Comparison of ENCODE assay signal across 32 mouse cellular contexts in genomic region chr19:45733564-45733963, GRCm38 (mm10). TPM values are rescaled to one million over a fixed set of nuclear protein-coding genes. Genes with fewer than 3 reads are reported as not detected.
DNase-seq lines count a peak whose midpoint lies in the region; ATAC-seq and TF ChIP-seq lines count a peak whose summit lies in the region.
"Had no signal": no experiment of that assay in that cellular context is flagged by ENCODE, and none has a peak within 500 bp of the region (broad histone marks: within the 10 kb centered on the region; RNA-seq: fewer than 3 reads in every experiment).

No protein-coding gene starts in this region.

- peaks cover 55% of the 10 kb centered on the region for H3K27me3 ChIP-seq in hindbrain, postnatal 0 days (ENCODE audit: insufficient read depth, low read length)
- peaks cover 90% of the 10 kb centered on the region for H3K27me3 ChIP-seq in liver, embryonic 12.5 days (replicated peaks)

- H3K4me3 ChIP-seq in hindbrain, postnatal 0 days (ENCODE audit: low read length) = no peak overlapping the region
- no peak overlapping the region for H3K4me3 ChIP-seq in liver, embryonic 12.5 days
- H3K4me3 ChIP-seq: embryonic facial prominence, embryonic 10.5 days; embryonic facial prominence, embryonic 13.5 days; erythroblast, embryonic 14.5 days; forebrain, embryonic 12.5 days; forebrain, embryonic 15.5 days; heart, embryonic 10.5 days; heart, embryonic 13.5 days; hindbrain, embryonic 10.5 days; hindbrain, embryonic 13.5 days had no signal

- intact Hi-C loops in heart, postnatal 14 days (cut with DNase I) = no loop called here

- DNase-seq in heart, adult 11 months = peak; percentile 84
- no peak for DNase-seq in heart, postnatal 14 days
- DNase-seq in naive thymus-derived CD4-positive, alpha-beta T cell, adult 2 months (ENCODE audit: low read depth) = peak; percentile 9
- DNase-seq in thymus, postnatal 10 days (ENCODE audit: low spot score in 2 of 2) = peak; percentile 53 to 58
- peak; percentile 44 to 70 for DNase-seq in thymus, postnatal 36 days
- no peak for DNase-seq in frontal cortex, adult 2 months (ENCODE audit: extremely low spot score in 1 of 2, low spot score in 1 of 2)
- no peak for DNase-seq in hindbrain, postnatal 0 days (ENCODE audit: low spot score)
- DNase-seq: adrenal gland, adult 8-10 months; adrenal gland, postnatal 25 days; cerebellum, adult 11-12 months; cerebellum, adult 8-10 months; cerebellum, postnatal 10 days; cerebellum, postnatal 36 days; embryo, embryonic 11 days; gastrocnemius, postnatal 10 days; gastrocnemius, postnatal 36 days; heart, adult 18-20 months; heart, postnatal 36 days had no signal

- WGBS in hindbrain, postnatal 0 days = 19% methylated on average over 10 of the region's 10 CpGs
- 21% methylated on average over 10 of the region's 10 CpGs for WGBS in liver, embryonic 12.5 days (ENCODE audit: insufficient replicate concordance)

- H3K4me1 ChIP-seq in hindbrain, postnatal 0 days (ENCODE audit: insufficient read depth, low read length) = peaks cover 10% of the 10 kb centered on the region
- peaks cover 10% of the 10 kb centered on the region for H3K4me1 ChIP-seq in liver, embryonic 12.5 days

- H3K9ac ChIP-seq in hindbrain, postnatal 0 days (replicated peaks; ENCODE audit: low read length) = no peak overlapping the region
- no peak overlapping the region for H3K9ac ChIP-seq in liver, embryonic 12.5 days
- H3K9ac ChIP-seq: embryonic facial prominence, embryonic 13.5 days; forebrain, embryonic 12.5 days; forebrain, embryonic 15.5 days; hindbrain, embryonic 13.5 days had no signal

- H3K27ac ChIP-seq in hindbrain, postnatal 0 days = no peak overlapping the region
- H3K27ac ChIP-seq in liver, embryonic 12.5 days = no peak overlapping the region
- H3K27ac ChIP-seq: embryonic facial prominence, embryonic 10.5 days; embryonic facial prominence, embryonic 13.5 days; forebrain, embryonic 12.5 days; forebrain, embryonic 15.5 days; heart, embryonic 10.5 days; heart, embryonic 13.5 days; hindbrain, embryonic 10.5 days; hindbrain, embryonic 13.5 days had no signal

- no peaks in the 10 kb centered on the region for H3K36me3 ChIP-seq in hindbrain, postnatal 0 days (ENCODE audit: insufficient read depth, low read length)
- H3K36me3 ChIP-seq in liver, embryonic 12.5 days = no peaks in the 10 kb centered on the region
- H3K36me3 ChIP-seq: embryonic facial prominence, embryonic 10.5 days; embryonic facial prominence, embryonic 13.5 days; forebrain, embryonic 12.5 days; forebrain, embryonic 15.5 days; heart, embryonic 10.5 days; heart, embryonic 13.5 days; hindbrain, embryonic 10.5 days; hindbrain, embryonic 13.5 days had no signal

- no peak overlapping the region for H3K4me2 ChIP-seq in hindbrain, postnatal 0 days (ENCODE audit: low read depth, low read length)
- no peak overlapping the region for H3K4me2 ChIP-seq in liver, embryonic 12.5 days
- H3K4me2 ChIP-seq: embryonic facial prominence, embryonic 13.5 days; forebrain, embryonic 12.5 days; forebrain, embryonic 15.5 days; heart, embryonic 13.5 days; hindbrain, embryonic 13.5 days had no signal

- no peak for TF ChIP-seq CTCF in hindbrain, postnatal 0 days (IDR thresholded peaks at IDR 0.05; ENCODE audit: low read depth)

- no peak for ATAC-seq in hindbrain, postnatal 0 days
- no peak for ATAC-seq in liver, embryonic 12.5 days
- ATAC-seq: activated CD4-positive, CD25-positive, alpha-beta regulatory T cell, adult 4 months; forebrain, embryonic 15.5 days; hindbrain, embryonic 16.5 days had no signal

- H3K9me3 ChIP-seq in hindbrain, postnatal 0 days (ENCODE audit: low read length) = no peaks in the 10 kb centered on the region
- H3K9me3 ChIP-seq in liver, embryonic 12.5 days (replicated peaks) = no peaks in the 10 kb centered on the region
- H3K9me3 ChIP-seq: embryonic facial prominence, embryonic 10.5 days; embryonic facial prominence, embryonic 13.5 days; forebrain, embryonic 12.5 days; forebrain, embryonic 15.5 days; heart, embryonic 10.5 days; heart, embryonic 13.5 days; hindbrain, embryonic 10.5 days; hindbrain, embryonic 13.5 days had no signal

RNA-seq across cellular contexts. Expression of gene Fgf8, which starts 9.2 kb away (rescaled TPM):
- not detected for total RNA-seq in heart, postnatal 14 days (2021)
- polyA plus RNA-seq in frontal cortex, adult 2 months (2012; rRNA removed) = not detected in 2 replicates
- 1.8 and 2.6 TPM in 2 replicates for total RNA-seq in hindbrain, postnatal 0 days (2014; rRNA removed)
- polyA plus RNA-seq in hindbrain, postnatal 0 days (2015; fragmentation: Nextera tagmentation; extraction: Ambion mirVana) = 1.1 and 1.3 TPM in 2 replicates
- polyA plus RNA-seq in liver, embryonic 12.5 days (2016; fragmentation: Nextera tagmentation; extraction: Ambion mirVana) = not detected in 2 replicates
- total RNA-seq: adrenal gland, adult 8-10 months; adrenal gland, postnatal 25 days; gastrocnemius, adult 18-20 months; gastrocnemius, postnatal 10 days; gastrocnemius, postnatal 36 days; heart, adult 18-20 months; heart, postnatal 36 days had no signal
- polyA plus RNA-seq: activated CD4-positive, CD25-positive, alpha-beta regulatory T cell, adult 4 months; cortical plate, adult 2 months; erythroblast, embryonic 14.5 days had no signal

RNA-seq across cellular contexts. Expression of gene Npm3, which starts 15.8 kb away (rescaled TPM):
- 10 to 100 TPM; 13.0 to 18.9 TPM for total RNA-seq in heart, postnatal 14 days (2021)
- 16.3 and 17.5 TPM in 2 replicates for polyA plus RNA-seq in frontal cortex, adult 2 months (2012; rRNA removed)
- total RNA-seq in hindbrain, postnatal 0 days (2014; rRNA removed) = 23.6 and 35.7 TPM in 2 replicates
- polyA plus RNA-seq in hindbrain, postnatal 0 days (2015; fragmentation: Nextera tagmentation; extraction: Ambion mirVana) = 5.6 and 8.1 TPM in 2 replicates
- polyA plus RNA-seq in liver, embryonic 12.5 days (2016; fragmentation: Nextera tagmentation; extraction: Ambion mirVana) = 13.7 and 14.8 TPM in 2 replicates

RNA-seq across cellular contexts. Expression of gene Mgea5, which starts 50.1 kb away (rescaled TPM):
- total RNA-seq in heart, postnatal 14 days (2021) = 10 to 100 TPM; 65.7 TPM
- 140 and 147 TPM in 2 replicates for polyA plus RNA-seq in frontal cortex, adult 2 months (2012; rRNA removed)
- 135 and 154 TPM in 2 replicates for total RNA-seq in hindbrain, postnatal 0 days (2014; rRNA removed)
- polyA plus RNA-seq in hindbrain, postnatal 0 days (2015; fragmentation: Nextera tagmentation; extraction: Ambion mirVana) = 74.2 and 78.0 TPM in 2 replicates
- 34.8 and 37.9 TPM in 2 replicates for polyA plus RNA-seq in liver, embryonic 12.5 days (2016; fragmentation: Nextera tagmentation; extraction: Ambion mirVana)

Comparison
In these comparisons a context has a peak if more than half of its experiments do, and no peak if none do; other contexts are left out.
1. DNase-seq: peak in heart, adult 11 months (single experiment), naive thymus-derived CD4-positive, alpha-beta T cell, adult 2 months (single experiment), thymus, postnatal 10 days (2 of 2) and thymus, postnatal 36 days (2 of 2); none in heart, postnatal 14 days (0 of 2), frontal cortex, adult 2 months (0 of 2) and hindbrain, postnatal 0 days (single experiment).